ENCODE assay signal across 10 mouse cellular contexts in genomic region chr10:79696129-79696651, GRCm38 (mm10). TPM values are rescaled to one million over a fixed set of nuclear protein-coding genes. Genes with fewer than 3 reads are reported as not detected.
DNase-seq lines count a peak whose midpoint lies in the region; ATAC-seq and TF ChIP-seq lines count a peak whose summit lies in the region.
"Had no signal": no experiment of that assay in that cellular context is flagged by ENCODE, and none has a peak within 500 bp of the region (broad histone marks: within the 10 kb centered on the region; RNA-seq: fewer than 3 reads in every experiment).

No protein-coding gene starts in this region.

- no peak overlapping the region for H3K4me2 ChIP-seq in hindbrain, embryonic 12.5 days (replicated peaks)
- peak overlapping the region; percentile 18 for H3K4me2 ChIP-seq in lung, embryonic 14.5 days

- no peak overlapping the region for H3K4me3 ChIP-seq in hindbrain, embryonic 12.5 days
- no peak overlapping the region for H3K4me3 ChIP-seq in lung, embryonic 14.5 days (ENCODE audit: low read depth, low read length)
- H3K4me3 ChIP-seq: myocyte had no signal

- H3K27ac ChIP-seq in hindbrain, embryonic 12.5 days: peak overlapping the region; percentile 48
- peak overlapping the region; percentile 87 for H3K27ac ChIP-seq in lung, embryonic 14.5 days (ENCODE audit: low read depth)

- no peaks in the 10 kb centered on the region for H3K36me3 ChIP-seq in hindbrain, embryonic 12.5 days
- H3K36me3 ChIP-seq in lung, embryonic 14.5 days (ENCODE audit: insufficient read depth): no peaks in the 10 kb centered on the region

- H3K4me1 ChIP-seq in hindbrain, embryonic 12.5 days: 0 out of 2 replicates have a peak, but pooled peaks cover 2% of the 10 kb centered on the region
- H3K4me1 ChIP-seq in lung, embryonic 14.5 days (ENCODE audit: insufficient read depth): peaks cover 18% of the 10 kb centered on the region

- WGBS in hindbrain, embryonic 12.5 days: 56% methylated on average over 9 of the region's 9 CpGs
- 32% methylated on average over 9 of the region's 9 CpGs for WGBS in lung, embryonic 14.5 days

- peaks cover 9% of the 10 kb centered on the region; the same call in 1 of the 2 replicates for H3K9me3 ChIP-seq in hindbrain, embryonic 12.5 days (replicated peaks)
- H3K9me3 ChIP-seq in lung, embryonic 14.5 days (ENCODE audit: low read depth, low read length): no peaks in the 10 kb centered on the region

- 0 out of 2 replicates have a peak overlapping the region, but pooled peaks have one; percentile 27 for H3K9ac ChIP-seq in hindbrain, embryonic 12.5 days
- H3K9ac ChIP-seq in lung, embryonic 14.5 days: no peak overlapping the region

- ATAC-seq in hindbrain, embryonic 12.5 days (ENCODE audit: low FRiP score): no peak
- ATAC-seq in lung, embryonic 14.5 days (ENCODE audit: insufficient read depth): peak; percentile 36; the same call in 1 of the 2 replicates

- DNase-seq in heart, adult 11 months: peak; percentile 95
- DNase-seq in heart, postnatal 4 days: no peak
- DNase-seq in adipocyte (ENCODE audit: low spot score): peak; percentile 46
- DNase-seq in lung, embryonic 14.5 days: peak; percentile 61
- no peak for DNase-seq in thymus, postnatal 36 days
- no peak for DNase-seq in adrenal gland, postnatal 4 days (ENCODE audit: low spot score in 2 of 2)
- DNase-seq in B cell, adult 2 months: no peak

- no peaks in the 10 kb centered on the region for H3K27me3 ChIP-seq in hindbrain, embryonic 12.5 days
- H3K27me3 ChIP-seq in lung, embryonic 14.5 days (ENCODE audit: insufficient read depth, low read length): no peaks in the 10 kb centered on the region
- H3K27me3 ChIP-seq: CH12.LX had no signal

- no peak for TF ChIP-seq CTCF in lung, embryonic 14.5 days (IDR thresholded peaks at IDR 0.05; ENCODE audit: low read depth)

RNA-seq across cellular contexts. Expression of gene Gzmm, which starts 7.4 kb away (rescaled TPM):
- total RNA-seq in heart, postnatal 4 days (2021): 1 to 10 TPM; 2.9 to 3.7 TPM
- polyA plus RNA-seq in hindbrain, embryonic 12.5 days (2016; fragmentation: Nextera tagmentation; extraction: Ambion mirVana): 1.2 and 1.3 TPM in 2 replicates
- 0.24 and 0.84 TPM in 2 replicates for polyA plus RNA-seq in lung, embryonic 14.5 days (2014; fragmentation: Nextera tagmentation; extraction: Ambion mirVana)
- 1 to 10 TPM; 1.8 to 2.4 TPM for total RNA-seq in adrenal gland, postnatal 4 days (2021)

RNA-seq across cellular contexts. Expression of gene Bsg, which starts 8.1 kb away (rescaled TPM):
- 100 to 1,000 TPM; 793 to 876 TPM for total RNA-seq in heart, postnatal 4 days (2021)
- polyA plus RNA-seq in hindbrain, embryonic 12.5 days (2016; fragmentation: Nextera tagmentation; extraction: Ambion mirVana): 658 and 661 TPM in 2 replicates
- 842 and 871 TPM in 2 replicates for polyA plus RNA-seq in lung, embryonic 14.5 days (2014; fragmentation: Nextera tagmentation; extraction: Ambion mirVana)
- total RNA-seq in adrenal gland, postnatal 4 days (2021): 100 to 1,000 TPM; 504 to 513 TPM

RNA-seq across cellular contexts. Expression of gene Cdc34, which starts 14.2 kb away (rescaled TPM):
- 100 to 1,000 TPM; 134 to 145 TPM for total RNA-seq in heart, postnatal 4 days (2021)
- 121 and 124 TPM in 2 replicates for polyA plus RNA-seq in hindbrain, embryonic 12.5 days (2016; fragmentation: Nextera tagmentation; extraction: Ambion mirVana)
- 88.2 and 92.9 TPM in 2 replicates for polyA plus RNA-seq in lung, embryonic 14.5 days (2014; fragmentation: Nextera tagmentation; extraction: Ambion mirVana)
- total RNA-seq in adrenal gland, postnatal 4 days (2021): 10 to 100 TPM; 72.6 to 78.1 TPM

RNA-seq across cellular contexts. Expression of gene Hcn2, which starts 20.2 kb away (rescaled TPM):
- 1 to 10 TPM; 7.6 to 9.5 TPM for total RNA-seq in heart, postnatal 4 days (2021)
- 0.45 and 0.48 TPM in 2 replicates for polyA plus RNA-seq in hindbrain, embryonic 12.5 days (2016; fragmentation: Nextera tagmentation; extraction: Ambion mirVana)
- 0.14 TPM in 1 of 2 replicates, not detected in the other for polyA plus RNA-seq in lung, embryonic 14.5 days (2014; fragmentation: Nextera tagmentation; extraction: Ambion mirVana)
- total RNA-seq in adrenal gland, postnatal 4 days (2021): 1 to 10 TPM; 8.9 to 9.3 TPM

RNA-seq across cellular contexts. Expression of gene Tpgs1, which starts 27.0 kb away (rescaled TPM):
- total RNA-seq in heart, postnatal 4 days (2021): 10 to 100 TPM; 18.8 to 20.3 TPM
- 68.1 and 69.4 TPM in 2 replicates for polyA plus RNA-seq in hindbrain, embryonic 12.5 days (2016; fragmentation: Nextera tagmentation; extraction: Ambion mirVana)
- 56.4 and 62.4 TPM in 2 replicates for polyA plus RNA-seq in lung, embryonic 14.5 days (2014; fragmentation: Nextera tagmentation; extraction: Ambion mirVana)
- 10 to 100 TPM; 32.4 to 33.9 TPM for total RNA-seq in adrenal gland, postnatal 4 days (2021)

Comparison
In these comparisons a context has a peak if more than half of its experiments do, and no peak if none do; other contexts are left out.
1. DNase-seq: peak in heart, adult 11 months (single experiment), adipocyte (single experiment) and lung, embryonic 14.5 days (single experiment); none in heart, postnatal 4 days (single experiment), thymus, postnatal 36 days (0 of 2), adrenal gland, postnatal 4 days (0 of 2) and B cell, adult 2 months (0 of 2).